In the genomic region with DNA sequence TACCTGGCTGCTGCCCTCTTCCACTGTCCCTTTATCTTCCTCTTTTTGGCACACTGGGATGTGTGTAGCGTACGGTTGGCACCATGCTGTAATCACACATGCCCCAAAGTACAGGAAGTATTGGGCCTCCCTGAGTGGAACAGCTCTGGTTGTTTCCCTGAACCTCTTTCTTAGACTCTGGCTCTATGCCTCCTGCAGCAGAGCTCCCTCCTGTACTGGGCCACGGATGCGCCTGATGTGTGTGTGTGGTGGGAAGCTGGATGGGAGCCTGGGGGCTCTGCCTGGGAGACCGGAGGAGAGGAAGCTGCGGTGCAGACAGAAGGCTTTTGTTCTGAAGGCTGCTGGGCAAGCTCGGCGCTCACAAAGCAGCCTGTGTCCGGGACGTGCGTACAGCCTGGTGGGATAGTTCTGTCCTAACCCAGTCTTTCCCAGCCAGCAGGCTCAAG, we compare ENCODE assay signal across 11 mouse cellular contexts. TPM values are rescaled to one million over a fixed set of nuclear protein-coding genes. Genes with fewer than 3 reads are reported as not detected.
DNase-seq lines count a peak whose midpoint lies in the region; ATAC-seq lines count a peak whose summit lies in the region.
"Had no signal": no experiment of that assay in that cellular context is flagged by ENCODE, and none has a peak within 500 bp of the region (broad histone marks: within the 10 kb centered on the region; RNA-seq: fewer than 3 reads in every experiment).

No protein-coding gene starts in this region.

- peak; percentile 46 for ATAC-seq in cerebellum, adult (ENCODE audit: insufficient number of reproducible peaks, low FRiP score, low TSS enrichment)
- ATAC-seq in lung, embryonic 16.5 days (ENCODE audit: low read depth), result peak; percentile 24; the same call in 1 of the 2 replicates
- ATAC-seq in hindbrain, embryonic 12.5 days (ENCODE audit: low FRiP score), result peak; percentile 55
- peak; percentile 60 for ATAC-seq in neural tube, embryonic 12.5 days (ENCODE audit: low FRiP score, low read depth)
- ATAC-seq in activated CD4-positive, CD25-positive, alpha-beta regulatory T cell, adult 4 months, result no peak

- no peak overlapping the region for H3K4me2 ChIP-seq in lung, embryonic 16.5 days (ENCODE audit: low read depth, low read length)
- no peak overlapping the region for H3K4me2 ChIP-seq in hindbrain, embryonic 12.5 days (replicated peaks)
- H3K4me2 ChIP-seq in neural tube, embryonic 12.5 days (replicated peaks), result no peak overlapping the region

- 80% methylated on average over 11 of the region's 11 CpGs for WGBS in lung, embryonic 16.5 days
- 70% methylated on average over 11 of the region's 11 CpGs for WGBS in hindbrain, embryonic 12.5 days
- 73% methylated on average over 11 of the region's 11 CpGs for WGBS in neural tube, embryonic 12.5 days

- H3K9ac ChIP-seq in lung, embryonic 16.5 days (ENCODE audit: low read length), result no peak overlapping the region; the same call in 1 of the 2 replicates
- H3K9ac ChIP-seq in hindbrain, embryonic 12.5 days, result 0 out of 2 replicates have a peak overlapping the region, but pooled peaks have one; percentile 27
- no peak overlapping the region for H3K9ac ChIP-seq in neural tube, embryonic 12.5 days

- H3K4me1 ChIP-seq in lung, embryonic 16.5 days (replicated peaks; ENCODE audit: control insufficient read depth, insufficient read depth, low read length), result no peaks in the 10 kb centered on the region
- H3K4me1 ChIP-seq in hindbrain, embryonic 12.5 days, result 0 out of 2 replicates have a peak, but pooled peaks cover 11% of the 10 kb centered on the region
- H3K4me1 ChIP-seq in neural tube, embryonic 12.5 days, result peaks cover 5% of the 10 kb centered on the region; the same call in 1 of the 2 replicates

- no peak for DNase-seq in cerebellum, postnatal 14 days
- DNase-seq in lung, postnatal 36 days, result no peak
- no peak for DNase-seq in gastrocnemius, postnatal 14 days
- DNase-seq: embryo, embryonic 11 days; kidney, adult 11 months had no signal

- H3K27me3 ChIP-seq in lung, embryonic 16.5 days (ENCODE audit: control insufficient read depth, insufficient read depth, low read depth, low read length), result no peaks in the 10 kb centered on the region
- no peaks in the 10 kb centered on the region for H3K27me3 ChIP-seq in hindbrain, embryonic 12.5 days
- no peaks in the 10 kb centered on the region for H3K27me3 ChIP-seq in neural tube, embryonic 12.5 days (replicated peaks)

- intact Hi-C loops in gastrocnemius, postnatal 14 days (cut with DNase I; ENCODE audit: low total_unique reads), result no loop called here

- H3K4me3 ChIP-seq in lung, embryonic 16.5 days (ENCODE audit: low read length), result no peak overlapping the region
- no peak overlapping the region for H3K4me3 ChIP-seq in hindbrain, embryonic 12.5 days
- H3K4me3 ChIP-seq in neural tube, embryonic 12.5 days, result no peak overlapping the region

- no peaks in the 10 kb centered on the region for H3K9me3 ChIP-seq in lung, embryonic 16.5 days (ENCODE audit: control insufficient read depth, low read length)
- no peaks in the 10 kb centered on the region for H3K9me3 ChIP-seq in hindbrain, embryonic 12.5 days (replicated peaks)
- no peaks in the 10 kb centered on the region for H3K9me3 ChIP-seq in neural tube, embryonic 12.5 days

- no peak overlapping the region for H3K27ac ChIP-seq in lung, embryonic 16.5 days (ENCODE audit: low read length)
- peak overlapping the region; percentile 73 for H3K27ac ChIP-seq in hindbrain, embryonic 12.5 days
- H3K27ac ChIP-seq in neural tube, embryonic 12.5 days, result no peak overlapping the region
- H3K27ac ChIP-seq: macrophage had no signal

- H3K36me3 ChIP-seq in lung, embryonic 16.5 days (ENCODE audit: control insufficient read depth, insufficient read depth, low read length), result peaks cover 3% of the 10 kb centered on the region
- H3K36me3 ChIP-seq in hindbrain, embryonic 12.5 days, result peaks cover 26% of the 10 kb centered on the region
- peaks cover 24% of the 10 kb centered on the region for H3K36me3 ChIP-seq in neural tube, embryonic 12.5 days

RNA-seq across cellular contexts. Expression of gene Tedc1, which starts 7.4 kb away (rescaled TPM):
- 31.4 and 34.5 TPM in 2 replicates for polyA plus RNA-seq in lung, embryonic 16.5 days (2015; fragmentation: Nextera tagmentation; extraction: Ambion mirVana)
- 34.1 and 38.5 TPM in 2 replicates for polyA plus RNA-seq in hindbrain, embryonic 12.5 days (2016; fragmentation: Nextera tagmentation; extraction: Ambion mirVana)
- polyA plus RNA-seq in neural tube, embryonic 12.5 days (2016; fragmentation: Nextera tagmentation; extraction: Ambion mirVana), result 32.3 and 32.9 TPM in 2 replicates
- 1 to 10 TPM; 3.5 to 5.0 TPM for polyA plus RNA-seq in activated CD4-positive, CD25-positive, alpha-beta regulatory T cell, adult 4 months (2017; shearing (Covaris generic))
- total RNA-seq in gastrocnemius, postnatal 14 days (2021), result 1 to 10 TPM in 1 of 2 experiments, under 1 TPM in 1; 0.69 to 1.6 TPM

RNA-seq across cellular contexts. Expression of gene Crip1, which starts 17.5 kb away (rescaled TPM):
- 565 and 642 TPM in 2 replicates for polyA plus RNA-seq in lung, embryonic 16.5 days (2015; fragmentation: Nextera tagmentation; extraction: Ambion mirVana)
- polyA plus RNA-seq in hindbrain, embryonic 12.5 days (2016; fragmentation: Nextera tagmentation; extraction: Ambion mirVana), result 84.5 and 90.8 TPM in 2 replicates
- 59.9 and 65.8 TPM in 2 replicates for polyA plus RNA-seq in neural tube, embryonic 12.5 days (2016; fragmentation: Nextera tagmentation; extraction: Ambion mirVana)
- 1,000 to 10,000 TPM; 1,240 to 2,098 TPM for polyA plus RNA-seq in activated CD4-positive, CD25-positive, alpha-beta regulatory T cell, adult 4 months (2017; shearing (Covaris generic))
- 100 to 1,000 TPM; 115 to 139 TPM for total RNA-seq in gastrocnemius, postnatal 14 days (2021)

RNA-seq across cellular contexts. Expression of gene Tmem121, which starts 22.1 kb away (rescaled TPM):
- polyA plus RNA-seq in lung, embryonic 16.5 days (2015; fragmentation: Nextera tagmentation; extraction: Ambion mirVana), result 4.7 and 5.8 TPM in 2 replicates
- polyA plus RNA-seq in hindbrain, embryonic 12.5 days (2016; fragmentation: Nextera tagmentation; extraction: Ambion mirVana), result 22.9 and 23.2 TPM in 2 replicates
- polyA plus RNA-seq in neural tube, embryonic 12.5 days (2016; fragmentation: Nextera tagmentation; extraction: Ambion mirVana), result 23.5 and 28.0 TPM in 2 replicates
- not detected for polyA plus RNA-seq in activated CD4-positive, CD25-positive, alpha-beta regulatory T cell, adult 4 months (2017; shearing (Covaris generic))
- under 1 TPM; 0.33 to 0.47 TPM for total RNA-seq in gastrocnemius, postnatal 14 days (2021)
- polyA plus RNA-seq: macrophage had no signal

RNA-seq across cellular contexts. Expression of gene Crip2, which starts 23.5 kb away (rescaled TPM):
- polyA plus RNA-seq in lung, embryonic 16.5 days (2015; fragmentation: Nextera tagmentation; extraction: Ambion mirVana), result 550 and 593 TPM in 2 replicates
- polyA plus RNA-seq in hindbrain, embryonic 12.5 days (2016; fragmentation: Nextera tagmentation; extraction: Ambion mirVana), result 217 and 245 TPM in 2 replicates
- 267 TPM in 2 replicates for polyA plus RNA-seq in neural tube, embryonic 12.5 days (2016; fragmentation: Nextera tagmentation; extraction: Ambion mirVana)
- polyA plus RNA-seq in activated CD4-positive, CD25-positive, alpha-beta regulatory T cell, adult 4 months (2017; shearing (Covaris generic)), result 1 to 10 TPM; 4.5 to 5.6 TPM
- 10 to 100 TPM; 82.5 to 84.7 TPM for total RNA-seq in gastrocnemius, postnatal 14 days (2021)
